Mouse (Mus musculus): Measurements from ENCODE around the gene Vmn1r211. TPM values are rescaled to one million over a fixed set of nuclear protein-coding genes. Genes with fewer than 3 reads are reported as not detected.

Vmn1r211 gene
- total and polyA plus RNA-seq, 3 experiments: 0.11 TPM; not detected in 2

Other genes with a start within 250 kb of the Vmn1r211 start
- not detected in 2 replicates for gene Vmn1r206, start 233.3 kb downstream of the Vmn1r211 start, total RNA-seq (2014; fragmentation: Nextera tagmentation)
- gene Vmn1r206, start 233.3 kb downstream of the Vmn1r211 start, total RNA-seq (2017): 0.11 TPM in 1 of 2 replicates, not detected in the other
- not detected in 2 replicates for gene Vmn1r206, start 233.3 kb downstream of the Vmn1r211 start, polyA plus RNA-seq (2012)
- not detected in 2 replicates for gene Vmn1r207-ps, start 127.9 kb downstream of the Vmn1r211 start, total RNA-seq (2014; fragmentation: Nextera tagmentation)
- gene Vmn1r207-ps, start 127.9 kb downstream of the Vmn1r211 start, total RNA-seq (2017): 0.06 and 0.22 TPM in 2 replicates
- gene Vmn1r207-ps, start 127.9 kb downstream of the Vmn1r211 start, polyA plus RNA-seq (2012): not detected in 2 replicates
- not detected in 2 replicates for gene Vmn1r208, start 80.2 kb downstream of the Vmn1r211 start, total RNA-seq (2014; fragmentation: Nextera tagmentation)
- 0.17 and 0.22 TPM in 2 replicates for gene Vmn1r208, start 80.2 kb downstream of the Vmn1r211 start, total RNA-seq (2017)
- not detected in 2 replicates for gene Vmn1r208, start 80.2 kb downstream of the Vmn1r211 start, polyA plus RNA-seq (2012)
- gene Vmn1r209, start 47.9 kb downstream of the Vmn1r211 start, total RNA-seq (2014; fragmentation: Nextera tagmentation): not detected in 2 replicates
- 0.06 and 0.22 TPM in 2 replicates for gene Vmn1r209, start 47.9 kb downstream of the Vmn1r211 start, total RNA-seq (2017)
- not detected in 2 replicates for gene Vmn1r209, start 47.9 kb downstream of the Vmn1r211 start, polyA plus RNA-seq (2012)
- gene Vmn1r210, start 26.2 kb downstream of the Vmn1r211 start, total RNA-seq (2014; fragmentation: Nextera tagmentation): not detected in 2 replicates
- gene Vmn1r210, start 26.2 kb downstream of the Vmn1r211 start, total RNA-seq (2017): not detected in 2 replicates
- gene Vmn1r210, start 26.2 kb downstream of the Vmn1r211 start, polyA plus RNA-seq (2012): not detected in 2 replicates
- not detected in 2 replicates for gene Vmn1r212, start 26.6 kb upstream of the Vmn1r211 start, total RNA-seq (2014; fragmentation: Nextera tagmentation)
- gene Vmn1r212, start 26.6 kb upstream of the Vmn1r211 start, total RNA-seq (2017): not detected in 2 replicates
- not detected in 2 replicates for gene Vmn1r212, start 26.6 kb upstream of the Vmn1r211 start, polyA plus RNA-seq (2012)
- gene Vmn1r213, start 150.1 kb upstream of the Vmn1r211 start, total RNA-seq (2014; fragmentation: Nextera tagmentation): not detected in 2 replicates
- gene Vmn1r213, start 150.1 kb upstream of the Vmn1r211 start, total RNA-seq (2017): 0.12 and 0.33 TPM in 2 replicates
- gene Vmn1r213, start 150.1 kb upstream of the Vmn1r211 start, polyA plus RNA-seq (2012): not detected in 2 replicates
- gene Vmn1r214, start 172.9 kb upstream of the Vmn1r211 start, total RNA-seq (2014; fragmentation: Nextera tagmentation): not detected in 2 replicates
- under 0.01 and 0.06 TPM in 2 replicates for gene Vmn1r214, start 172.9 kb upstream of the Vmn1r211 start, total RNA-seq (2017)
- not detected in 2 replicates for gene Vmn1r214, start 172.9 kb upstream of the Vmn1r211 start, polyA plus RNA-seq (2012)
- not detected in 2 replicates for gene Vmn1r215, start 210.5 kb upstream of the Vmn1r211 start, total RNA-seq (2014; fragmentation: Nextera tagmentation)
- 0.12 and 0.38 TPM in 2 replicates for gene Vmn1r215, start 210.5 kb upstream of the Vmn1r211 start, total RNA-seq (2017)
- not detected in 2 replicates for gene Vmn1r215, start 210.5 kb upstream of the Vmn1r211 start, polyA plus RNA-seq (2012)

Data from G1E (cell line).